Mouse (Mus musculus): ENCODE results near the gene Morn5.

Morn5 gene

GRCm38 (mm10) chr2:36104956-36105741, 55.9 kb downstream of the Morn5 start, which contains the start of gene Lhx6:
Lhx6 (minus strand) TSS chr2:36105408.
- DNase-seq (ENCODE audit: low spot score): no peak

GRCm38 (mm10) chr2:36108615-36109014, 59.4 kb downstream of the Morn5 start:
- DNase-seq (ENCODE audit: low spot score): no peak

- DNase-seq (ENCODE audit: low spot score): no peak
These were observed 63.4 kb downstream of the Morn5 start for GRCm38 (mm10) chr2:36112632-36113031.

GRCm38 (mm10) chr2:36126795-36127429, 77.7 kb downstream of the Morn5 start:
- DNase-seq (ENCODE audit: low spot score): no peak

- DNase-seq (ENCODE audit: low spot score): no peak
These were observed 78.7 kb downstream of the Morn5 start for GRCm38 (mm10) chr2:36127973-36128372.

GRCm38 (mm10) chr2:36129051-36129450, 79.8 kb downstream of the Morn5 start:
- no peak for DNase-seq (ENCODE audit: low spot score)

Measured in layer of hippocampus, adult 11-12 months (tissue).